Mouse (Mus musculus): ENCODE data around the gene Gm20897. TPM values are rescaled to one million over a fixed set of nuclear protein-coding genes. Genes with fewer than 3 reads are reported as not detected.
"Not testable (repeated sequence)": the region's sequence is repeated elsewhere in the genome, so short reads cannot be mapped to it uniquely, and the experiment has no call there.

The Gm20897 gene
- polyA plus RNA-seq (2014; fragmentation: Nextera tagmentation; extraction: Ambion mirVana): not detected in 2 replicates

- not testable (repeated sequence) for H3K9me3 ChIP-seq (ENCODE audit: control insufficient read depth, low read length); H3K27me3 ChIP-seq (replicated peaks; ENCODE audit: control insufficient read depth, insufficient read depth, low read length); H3K4me1 ChIP-seq (replicated peaks; ENCODE audit: control insufficient read depth, insufficient read depth, low read length); H3K36me3 ChIP-seq (ENCODE audit: control insufficient read depth, insufficient read depth, low read length); H3K4me2 ChIP-seq; ATAC-seq (replicated peaks; ENCODE audit: low FRiP score); H3K27ac ChIP-seq (ENCODE audit: low read depth, low read length); H3K4me3 ChIP-seq (ENCODE audit: low read depth, low read length); DNase-seq (ENCODE audit: low spot score); H3K9ac ChIP-seq (ENCODE audit: low read depth, low read length)
- WGBS: 82% methylated on average over 4 of the region's 6 CpGs
Measured at GRCm38 (mm10) chrY:38502138-38502537, at the start of gene Gm20897. Gene Gm20897, minus strand, starts transcription at chrY:38502238.

Other genes with a start within 250 kb of the Gm20897 start
- gene Gm21732, start 73.5 kb upstream of the Gm20897 start, polyA plus RNA-seq (2014; fragmentation: Nextera tagmentation; extraction: Ambion mirVana): not detected in 2 replicates